Mouse (Mus musculus) layer of hippocampus, adult 2 months (tissue): ENCODE data around the gene Clcc1. TPM values are rescaled to one million over a fixed set of nuclear protein-coding genes. Genes with fewer than 3 reads are reported as not detected.
"Not testable (repeated sequence)": the region's sequence is repeated elsewhere in the genome, so short reads cannot be mapped to it uniquely, and the experiment has no call there.

Experiments
- DNase-seq, 2 experiments: peaks; one replicate each; pipeline ENCODE4 v3.0.0; 2022; ENCODE audit warnings: low spot score in 2 of 2
- H3K27ac ChIP-seq: fragments of 200-600 bp; 2 replicates; pipeline ENCODE4 v1.8.1; 2022
- H3K4me3 ChIP-seq: fragments of 200-600 bp; 2 replicates; pipeline ENCODE4 v1.8.1; 2022; ENCODE audit warnings: mild to moderate bottlenecking
- CTCF ChIP-seq: fragments of 200-600 bp; conservative IDR thresholded peaks from 2 replicates; pipeline ENCODE4 v1.8.1; 2022; ENCODE audit warnings: antibody characterized with exemption, mild to moderate bottlenecking, moderate library complexity
- long read RNA-seq, 2 experiments: library from polyadenylated mRNA; stranded (forward); transcript quantifications; one replicate each; pipeline ENCODE4 v2.0.0; 2021; ENCODE audit warnings: borderline mapping rate in 2 of 2
- total RNA-seq, 2 experiments: library from RNA; stranded (reverse); gene quantifications; 2 replicates each; pipeline ENCODE4 v1.2.3; 2021

Gene Clcc1
- total RNA-seq, result 10 to 100 TPM; 31.7 to 34.0 TPM
- long read RNA-seq, experiment 1, partial matches to known transcripts, result 0 of 15 reads
- long read RNA-seq, experiment 1, other reads (novel, unspliced or antisense), result 11 of 15 reads
- long read RNA-seq, experiment 2, transcript Clcc1-202 (12 exons, 2,043 nt), result major isoform, 10 of 32 reads
- long read RNA-seq, experiment 2, partial matches to known transcripts, result 1 of 32 reads
- long read RNA-seq, experiment 2, other reads (novel, unspliced or antisense), result 21 of 32 reads

- DNase-seq, result peak; percentile 92 to 96
- no peak for TF ChIP-seq CTCF
- Histone ChIP-seq H3K4me3 (peak within 1 kb of the TSS; percentile 92), H3K27ac (peak within 1 kb of the TSS; percentile 95)
These were observed at the start of gene Clcc1 for GRCm38 (mm10) chr3:108653710-108654379. Gene Clcc1, plus strand, starts transcription at chr3:108653913.

- Histone ChIP-seq H3K27ac (no peak overlapping the region), H3K4me3 (no peak overlapping the region)
- no peak for DNase-seq
- no peak for TF ChIP-seq CTCF
These were observed 44.8 kb upstream of the Clcc1 start for GRCm38 (mm10) chr3:108608906-108609305.

- H3K4me3 ChIP-seq, result no peak overlapping the region
- no peak for TF ChIP-seq CTCF
- DNase-seq, result no peak
- no peak overlapping the region for H3K27ac ChIP-seq
These were observed 19.0 kb upstream of the Clcc1 start for GRCm38 (mm10) chr3:108634761-108635160.

- peak; percentile 57 for TF ChIP-seq CTCF
- DNase-seq, result no peak
- no peak overlapping the region for H3K27ac ChIP-seq
- no peak overlapping the region for H3K4me3 ChIP-seq
These were observed 14.3 kb upstream of the Clcc1 start for GRCm38 (mm10) chr3:108639412-108639811.

GRCm38 (mm10) chr3:108640998-108641397 lies 12.7 kb upstream of the Clcc1 start:
- Histone ChIP-seq H3K27ac (no peak overlapping the region), H3K4me3 (no peak overlapping the region)
- no peak for TF ChIP-seq CTCF
- DNase-seq, result no peak

- no peak for TF ChIP-seq CTCF
- H3K27ac ChIP-seq, result no peak overlapping the region
- DNase-seq, result no peak
- no peak overlapping the region for H3K4me3 ChIP-seq
These were observed 8.9 kb upstream of the Clcc1 start for GRCm38 (mm10) chr3:108644856-108645255.

GRCm38 (mm10) chr3:108646036-108646435 lies 7.7 kb upstream of the Clcc1 start:
- no peak for TF ChIP-seq CTCF
- Histone ChIP-seq H3K27ac (no peak overlapping the region), H3K4me3 (no peak overlapping the region)
- peak; percentile 39 to 59 for DNase-seq

- not testable (repeated sequence) for H3K27ac ChIP-seq, DNase-seq, H3K4me3 ChIP-seq
These were observed 6.0 kb upstream of the Clcc1 start for GRCm38 (mm10) chr3:108647681-108648080.

- H3K4me3 ChIP-seq, result peak overlapping the region; percentile 92; the same call in 1 of the 2 replicates
- TF ChIP-seq CTCF, result peak; percentile 33
- no peak for DNase-seq
- no peak overlapping the region for H3K27ac ChIP-seq
These were observed 659 bp upstream of the Clcc1 start for GRCm38 (mm10) chr3:108652866-108653642.

- no peak for DNase-seq
- peak overlapping the region; percentile 92 for H3K4me3 ChIP-seq
- peak overlapping the region; percentile 95; the same call in 1 of the 2 replicates for H3K27ac ChIP-seq
These were observed 853 bp downstream of the Clcc1 start for GRCm38 (mm10) chr3:108654566-108654965.

GRCm38 (mm10) chr3:108655486-108655885 lies 1.8 kb downstream of the Clcc1 start:
- H3K27ac ChIP-seq, result no peak overlapping the region

More at GRCm38 (mm10) chr3:108654566-108654965, 853 bp downstream of the Clcc1 start:
- no peak for TF ChIP-seq CTCF

GRCm38 (mm10) chr3:108658612-108659011 lies 4.9 kb downstream of the Clcc1 start:
- DNase-seq, result no peak
- no peak overlapping the region for H3K4me3 ChIP-seq
- H3K27ac ChIP-seq, result no peak overlapping the region
- no peak for TF ChIP-seq CTCF

More at GRCm38 (mm10) chr3:108655486-108655885, 1.8 kb downstream of the Clcc1 start:
- H3K4me3 ChIP-seq, result no peak overlapping the region
- DNase-seq, result no peak
- TF ChIP-seq CTCF, result no peak

GRCm38 (mm10) chr3:108660941-108661340 lies 7.2 kb downstream of the Clcc1 start:
- Histone ChIP-seq H3K4me3 (no peak overlapping the region), H3K27ac (no peak overlapping the region)
- DNase-seq, result no peak
- TF ChIP-seq CTCF, result peak; percentile 57
